Comparison of ENCODE assay signal across 18 mouse cellular contexts in genomic region chr17:84787477-84787876, GRCm38 (mm10).
"Had no signal": no experiment of that assay in that cellular context is flagged by ENCODE, and none has a peak within 500 bp of the region (broad histone marks: within the 10 kb centered on the region; RNA-seq: fewer than 3 reads in every experiment).

No protein-coding gene starts in this region.

- H3K4me2 ChIP-seq: limb, embryonic 15.5 days; lung, embryonic 14.5 days; midbrain, embryonic 12.5 days; neural tube, embryonic 13.5 days had no signal

- H3K36me3 ChIP-seq: midbrain, embryonic 12.5 days; neural tube, embryonic 13.5 days had no signal

- DNase-seq: kidney, adult 9 months; kidney, postnatal 36 days; layer of hippocampus, postnatal 36 days; lung, embryonic 14.5 days; lung, postnatal 10 days; lung, postnatal 4 days; retina, postnatal 1 day; right cerebral cortex, postnatal 4 days; spleen, adult 18-20 months; thymus, adult 18-20 months; thymus, postnatal 14 days had no signal

- H3K9me3 ChIP-seq: limb, embryonic 15.5 days; midbrain, embryonic 12.5 days; neural tube, embryonic 13.5 days had no signal

- H3K27ac ChIP-seq: kidney, postnatal 0 days; layer of hippocampus, adult 2 months; limb, embryonic 15.5 days; midbrain, embryonic 12.5 days; neural tube, embryonic 13.5 days had no signal

- H3K4me3 ChIP-seq: layer of hippocampus, adult 2 months; limb, embryonic 15.5 days; midbrain, embryonic 12.5 days; neural tube, embryonic 13.5 days had no signal

- H3K9ac ChIP-seq: limb, embryonic 15.5 days; lung, embryonic 14.5 days; midbrain, embryonic 12.5 days; neural tube, embryonic 13.5 days had no signal

- ATAC-seq: intestine, embryonic 16.5 days; midbrain, embryonic 16.5 days had no signal

- H3K27me3 ChIP-seq: limb, embryonic 15.5 days; midbrain, embryonic 12.5 days; neural tube, embryonic 13.5 days had no signal
